Mouse (Mus musculus): ENCODE measurements at regions not wholly inside any gene's neighbourhood (a gene's known extent, or its start where the extent isn't known, plus 50 kb on each side); places are given as distances from the start of the nearest gene placed in this dataset.

GRCm38 (mm10) chr15:96756456-96756855 is 56.9 kb upstream of the Slc38a2 start:
- Histone ChIP-seq H3K4me1 (ENCODE audit: control insufficient read depth, insufficient read depth, low read length) (no peaks in the 10 kb centered on the region), H3K27ac (ENCODE audit: low read depth, low read length) (no peak overlapping the region), H3K9ac (ENCODE audit: low read length) (no peak overlapping the region), H3K4me2 (ENCODE audit: low read depth) (no peak overlapping the region), H3K27me3 (ENCODE audit: control insufficient read depth, insufficient read depth, low read length) (no peaks in the 10 kb centered on the region), H3K4me3 (ENCODE audit: low read depth, low read length) (no peak overlapping the region), H3K9me3 (ENCODE audit: control insufficient read depth, low read length) (no peaks in the 10 kb centered on the region), H3K36me3 (ENCODE audit: control insufficient read depth, insufficient read depth, low read length) (no peaks in the 10 kb centered on the region)
- no peak for ATAC-seq (ENCODE audit: insufficient read depth, low FRiP score, low TSS enrichment)
- 83% methylated on average over 7 of the region's 7 CpGs for WGBS
- no peak for DNase-seq (ENCODE audit: low spot score)

DNA sequence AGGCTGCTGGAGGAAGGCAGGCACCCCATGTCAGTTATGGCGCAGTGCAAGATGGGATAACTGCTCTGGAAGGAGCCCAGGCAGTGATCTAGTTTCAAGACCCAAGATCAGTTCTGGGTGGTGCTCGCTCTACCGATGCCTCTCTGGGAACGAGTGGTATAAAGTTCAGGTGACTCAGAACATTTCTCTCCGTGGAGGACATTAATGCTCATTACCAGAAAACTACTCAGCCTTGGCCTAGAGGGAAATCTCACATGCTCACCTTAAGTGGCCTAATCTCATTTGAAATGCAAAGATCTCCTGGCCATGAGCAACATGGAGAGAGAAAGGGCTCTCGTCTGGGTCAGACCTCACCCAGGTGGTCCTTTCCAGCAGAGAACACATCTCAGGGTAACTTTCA is 56.4 kb upstream of the Slc38a2 start:
- Histone ChIP-seq H3K36me3 (ENCODE audit: control insufficient read depth, insufficient read depth, low read length) (no peaks in the 10 kb centered on the region), H3K9ac (ENCODE audit: low read length) (no peak overlapping the region), H3K4me2 (ENCODE audit: low read depth) (no peak overlapping the region), H3K27ac (ENCODE audit: low read depth, low read length) (no peak overlapping the region), H3K4me1 (ENCODE audit: control insufficient read depth, insufficient read depth, low read length) (no peaks in the 10 kb centered on the region), H3K9me3 (ENCODE audit: control insufficient read depth, low read length) (no peaks in the 10 kb centered on the region), H3K27me3 (ENCODE audit: control insufficient read depth, insufficient read depth, low read length) (no peaks in the 10 kb centered on the region), H3K4me3 (ENCODE audit: low read depth, low read length) (no peak overlapping the region)
- DNase-seq (ENCODE audit: low spot score) (no peak), ATAC-seq (ENCODE audit: insufficient read depth, low FRiP score, low TSS enrichment) (no peak)
- WGBS: 82% methylated on average over 6 of the region's 6 CpGs

DNA sequence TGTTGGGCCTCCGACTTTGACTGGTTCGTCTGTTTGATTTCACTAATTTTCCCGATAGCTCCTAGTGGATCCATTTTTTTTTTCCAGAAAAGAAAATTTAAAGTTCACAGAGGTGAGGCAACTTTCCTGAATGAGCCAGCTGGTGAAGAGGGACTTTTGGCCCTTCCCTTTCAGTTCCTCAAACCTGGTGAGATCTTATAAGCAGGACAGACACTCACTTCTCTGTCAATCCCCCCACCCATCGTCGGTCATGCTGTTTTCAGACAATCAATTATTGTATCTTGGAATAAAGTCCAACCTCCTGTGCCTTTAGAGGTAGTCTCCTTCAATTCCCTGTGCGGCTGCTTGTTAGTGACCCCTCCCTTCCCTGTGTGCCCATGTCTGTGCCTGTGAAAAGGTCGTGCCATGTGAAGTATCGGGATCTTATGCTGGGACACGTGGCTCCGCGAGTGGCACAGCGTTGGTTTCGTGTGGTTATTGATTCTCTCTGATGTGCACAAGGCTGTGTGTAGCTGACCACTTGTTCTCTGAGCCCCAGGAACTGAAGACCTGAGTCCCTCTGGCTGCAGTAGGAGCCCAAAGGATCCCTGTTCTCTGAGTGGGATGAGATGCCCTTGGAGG is 55.9 kb upstream of the Slc38a2 start:
- Histone ChIP-seq H3K27me3 (ENCODE audit: control insufficient read depth, insufficient read depth, low read length) (no peaks in the 10 kb centered on the region), H3K4me3 (ENCODE audit: low read depth, low read length) (no peak overlapping the region), H3K27ac (ENCODE audit: low read depth, low read length) (no peak overlapping the region), H3K9ac (ENCODE audit: low read length) (no peak overlapping the region), H3K36me3 (ENCODE audit: control insufficient read depth, insufficient read depth, low read length) (no peaks in the 10 kb centered on the region), H3K4me2 (ENCODE audit: low read depth) (no peak overlapping the region), H3K9me3 (ENCODE audit: control insufficient read depth, low read length) (no peaks in the 10 kb centered on the region), H3K4me1 (ENCODE audit: control insufficient read depth, insufficient read depth, low read length) (no peaks in the 10 kb centered on the region)
- no peak for ATAC-seq (ENCODE audit: insufficient read depth, low FRiP score, low TSS enrichment)
- no peak for DNase-seq (ENCODE audit: low spot score)
- 89% methylated on average over 13 of the region's 13 CpGs for WGBS

DNA sequence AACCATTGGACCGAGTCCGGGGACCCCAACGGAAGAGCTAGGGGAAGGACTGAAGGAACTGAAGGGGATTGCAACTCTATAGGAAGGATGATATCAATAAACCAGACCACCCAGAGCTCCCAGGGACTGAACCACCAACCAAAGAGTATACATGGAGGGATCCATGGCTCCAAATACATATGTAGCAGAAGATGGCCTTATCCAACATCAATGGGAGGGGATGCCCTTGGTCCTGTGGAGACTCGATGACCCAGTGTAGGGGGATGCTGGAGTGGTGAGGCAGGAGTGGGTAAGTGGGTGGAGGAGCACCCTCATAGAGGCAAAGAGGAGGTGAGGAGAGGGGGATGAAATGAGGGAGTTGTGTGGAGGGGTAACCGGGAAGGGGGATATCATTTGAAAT is 54.5 kb upstream of the Slc38a2 start:
- no peak for ATAC-seq (ENCODE audit: insufficient read depth, low FRiP score, low TSS enrichment)
- H3K36me3 ChIP-seq (ENCODE audit: control insufficient read depth, insufficient read depth, low read length): no peaks in the 10 kb centered on the region
- no peak for DNase-seq (ENCODE audit: low spot score)
- H3K27me3 ChIP-seq (ENCODE audit: control insufficient read depth, insufficient read depth, low read length): no peaks in the 10 kb centered on the region
- H3K4me2 ChIP-seq (ENCODE audit: low read depth): no peak overlapping the region
- H3K27ac ChIP-seq (ENCODE audit: low read depth, low read length): no peak overlapping the region
- H3K9me3 ChIP-seq (ENCODE audit: control insufficient read depth, low read length): no peaks in the 10 kb centered on the region
- no peak overlapping the region for H3K4me3 ChIP-seq (ENCODE audit: low read depth, low read length)
- no peak overlapping the region for H3K9ac ChIP-seq (ENCODE audit: low read length)
- 91% methylated on average over 5 of the region's 5 CpGs for WGBS
- no peaks in the 10 kb centered on the region for H3K4me1 ChIP-seq (ENCODE audit: control insufficient read depth, insufficient read depth, low read length)

DNA sequence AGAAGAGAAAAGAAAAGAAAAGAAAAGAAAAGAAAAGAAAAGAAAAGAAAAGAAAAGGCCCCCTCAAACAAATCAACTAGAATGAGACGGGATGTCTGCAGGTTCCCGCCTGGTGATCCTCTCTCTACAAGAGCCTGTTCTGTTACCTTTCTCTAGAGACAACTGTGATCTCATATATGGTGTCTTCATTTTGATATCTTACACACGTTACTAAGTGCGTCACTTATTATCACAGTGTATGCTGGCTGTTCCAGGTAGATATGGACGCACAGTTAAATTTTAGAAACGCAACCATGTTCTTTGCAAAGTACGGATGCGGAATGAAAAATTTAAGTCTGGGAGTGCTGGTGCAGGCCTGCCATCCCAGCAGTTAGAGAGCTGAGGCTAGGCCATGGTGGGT is 53.2 kb upstream of the Slc38a2 start:
- Histone ChIP-seq H3K27ac (ENCODE audit: low read depth, low read length) (no peak overlapping the region), H3K9ac (ENCODE audit: low read length) (no peak overlapping the region), H3K36me3 (ENCODE audit: control insufficient read depth, insufficient read depth, low read length) (no peaks in the 10 kb centered on the region), H3K4me2 (ENCODE audit: low read depth) (no peak overlapping the region), H3K27me3 (ENCODE audit: control insufficient read depth, insufficient read depth, low read length) (no peaks in the 10 kb centered on the region), H3K9me3 (ENCODE audit: control insufficient read depth, low read length) (no peaks in the 10 kb centered on the region), H3K4me3 (ENCODE audit: low read depth, low read length) (no peak overlapping the region), H3K4me1 (ENCODE audit: control insufficient read depth, insufficient read depth, low read length) (no peaks in the 10 kb centered on the region)
- 95% methylated on average over 8 of the region's 8 CpGs for WGBS
- ATAC-seq (ENCODE audit: insufficient read depth, low FRiP score, low TSS enrichment) (no peak), DNase-seq (ENCODE audit: low spot score) (no peak)

DNA sequence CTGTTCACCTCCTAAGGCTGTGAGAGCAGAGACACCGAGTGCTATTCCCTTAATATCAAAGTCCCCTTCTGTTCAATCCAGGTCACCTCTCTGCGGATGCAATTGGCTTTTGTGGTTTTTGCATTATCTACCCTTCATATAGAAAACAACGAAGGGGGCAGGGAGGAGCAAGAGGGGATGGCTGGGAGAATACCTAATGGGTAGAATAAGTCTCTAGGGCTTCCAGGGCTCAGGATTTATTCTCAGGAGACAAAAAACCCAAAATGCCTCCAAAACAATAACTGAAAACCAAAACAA is 52.5 kb upstream of the Slc38a2 start:
- Histone ChIP-seq H3K9me3 (ENCODE audit: control insufficient read depth, low read length) (no peaks in the 10 kb centered on the region), H3K4me1 (ENCODE audit: control insufficient read depth, insufficient read depth, low read length) (no peaks in the 10 kb centered on the region), H3K4me3 (ENCODE audit: low read depth, low read length) (no peak overlapping the region), H3K27me3 (ENCODE audit: control insufficient read depth, insufficient read depth, low read length) (no peaks in the 10 kb centered on the region), H3K9ac (ENCODE audit: low read length) (no peak overlapping the region), H3K4me2 (ENCODE audit: low read depth) (no peak overlapping the region), H3K36me3 (ENCODE audit: control insufficient read depth, insufficient read depth, low read length) (no peaks in the 10 kb centered on the region), H3K27ac (ENCODE audit: low read depth, low read length) (no peak overlapping the region)
- ATAC-seq (ENCODE audit: insufficient read depth, low FRiP score, low TSS enrichment) (no peak), DNase-seq (ENCODE audit: low spot score) (no peak)
- 88% methylated on average over 3 of the region's 3 CpGs for WGBS

DNA sequence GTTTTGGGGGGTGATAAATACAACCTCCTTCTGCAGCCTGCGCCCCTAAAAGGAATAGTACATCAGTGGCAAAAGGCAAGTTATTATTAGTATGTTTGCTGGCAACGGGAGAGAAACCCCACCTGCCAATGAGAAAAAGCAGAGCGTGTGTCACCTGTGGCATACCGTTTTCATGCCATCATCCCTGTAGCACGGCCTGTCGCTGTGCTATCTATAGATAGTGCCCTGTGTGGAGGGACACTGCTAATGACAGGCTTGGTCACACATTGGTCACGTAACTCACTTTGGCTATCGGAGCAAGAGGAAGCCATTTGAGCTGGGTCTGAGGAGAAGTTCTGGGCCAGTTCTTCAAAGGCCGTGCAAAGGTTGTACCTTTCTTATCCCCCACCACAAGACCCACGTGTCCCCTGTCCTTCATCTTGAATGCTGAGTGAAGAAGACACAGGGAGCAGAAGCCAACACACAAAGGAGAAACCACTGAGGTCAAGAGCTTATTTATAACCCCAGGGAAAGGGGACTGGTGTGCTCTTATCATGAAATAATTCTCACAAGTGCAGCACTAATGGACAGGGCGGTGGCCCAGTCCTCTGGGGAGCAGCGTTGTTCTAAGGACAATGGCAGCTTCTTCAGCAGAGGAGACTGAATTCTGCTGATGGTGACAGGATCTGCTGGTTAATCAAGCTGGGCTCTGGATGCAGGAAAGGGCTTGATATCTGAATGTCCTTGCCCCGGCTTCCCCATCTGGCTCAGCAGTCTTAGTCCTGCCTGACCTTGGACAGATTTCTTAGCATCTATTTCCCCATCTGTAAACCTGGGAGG is 51.9 kb upstream of the Slc38a2 start:
- WGBS: 89% methylated on average over 13 of the region's 13 CpGs
- H3K4me2 ChIP-seq (ENCODE audit: low read depth): no peak overlapping the region

GRCm38 (mm10) chr15:96749534-96750256 is 50.2 kb upstream of the Slc38a2 start:
- Histone ChIP-seq H3K27me3 (ENCODE audit: control insufficient read depth, insufficient read depth, low read length) (no peaks in the 10 kb centered on the region), H3K9ac (ENCODE audit: low read length) (no peak overlapping the region), H3K27ac (ENCODE audit: low read depth, low read length) (no peak overlapping the region), H3K4me3 (ENCODE audit: low read depth, low read length) (no peak overlapping the region), H3K9me3 (ENCODE audit: control insufficient read depth, low read length) (no peaks in the 10 kb centered on the region), H3K4me1 (ENCODE audit: control insufficient read depth, insufficient read depth, low read length) (no peaks in the 10 kb centered on the region), H3K36me3 (ENCODE audit: control insufficient read depth, insufficient read depth, low read length) (no peaks in the 10 kb centered on the region), H3K4me2 (ENCODE audit: low read depth) (no peak overlapping the region)
- WGBS: 86% methylated on average over 9 of the region's 9 CpGs
- ATAC-seq (ENCODE audit: insufficient read depth, low FRiP score, low TSS enrichment) (no peak), DNase-seq (ENCODE audit: low spot score) (no peak)

More for the DNA sequence above, 51.9 kb upstream of the Slc38a2 start:
- Histone ChIP-seq H3K36me3 (ENCODE audit: control insufficient read depth, insufficient read depth, low read length) (no peaks in the 10 kb centered on the region), H3K9me3 (ENCODE audit: control insufficient read depth, low read length) (no peaks in the 10 kb centered on the region), H3K27ac (ENCODE audit: low read depth, low read length) (no peak overlapping the region), H3K4me1 (ENCODE audit: control insufficient read depth, insufficient read depth, low read length) (no peaks in the 10 kb centered on the region), H3K4me3 (ENCODE audit: low read depth, low read length) (no peak overlapping the region), H3K27me3 (ENCODE audit: control insufficient read depth, insufficient read depth, low read length) (no peaks in the 10 kb centered on the region), H3K9ac (ENCODE audit: low read length) (no peak overlapping the region)
- no peak for ATAC-seq (ENCODE audit: insufficient read depth, low FRiP score, low TSS enrichment)
- DNase-seq (ENCODE audit: low spot score): no peak

All from neural tube, embryonic 11.5 days (tissue).